Mouse (Mus musculus) ES-Bruce4 (cell line): ENCODE results near the gene Samd4b.
"Not testable (repeated sequence)": the region's sequence is repeated elsewhere in the genome, so short reads cannot be mapped to it uniquely, and the experiment has no call there.

Experiments used
- CTCF ChIP-seq: IDR thresholded peaks from one replicate; pipeline ENCODE4 v1.8.1; 2011; ENCODE audit warnings: low read depth, low read length
- EP300 ChIP-seq: IDR thresholded peaks from 2 replicates; pipeline ENCODE4 v1.6.1; 2011; ENCODE audit warnings: low read depth, low read length; ENCODE audit not compliant: insufficient read depth
- POLR2A ChIP-seq: IDR thresholded peaks from one replicate; pipeline ENCODE4 v1.8.1; 2011; ENCODE audit warnings: low read length; ENCODE audit not compliant: insufficient read depth

GRCm38 (mm10) chr7:28522536-28522935 is 75.4 kb downstream of the Samd4b start, which contains the start of gene Ifnl3:
- TF ChIP-seq CTCF, POLR2A, EP300: not testable (repeated sequence)
